Mouse (Mus musculus) MEL (cell line): ENCODE results near the gene Bnip2. TPM values are rescaled to one million over a fixed set of nuclear protein-coding genes. Genes with fewer than 3 reads are reported as not detected.

Experiments used
- DNase-seq: peaks from one replicate; pipeline ENCODE4 v3.0.0; 2011; ENCODE audit warnings: low read depth, low spot score
- H3K27ac ChIP-seq: 2 replicates; pipeline ENCODE4 v1.5.1; 2012; ENCODE audit warnings: low read depth, mild to moderate bottlenecking, control low read depth, low read length, moderate library complexity; ENCODE audit not compliant: control insufficient read depth
- H3K27me3 ChIP-seq, 2 experiments: fragments of 150-350 bp in 1 of 2; sonication (generic) in 1 of 2; 2 replicates each; pipeline ENCODE4 v1.6.1; 2012; ENCODE audit warnings: low read length in 2 of 2, mild to moderate bottlenecking in 2 of 2, improper control_type of control experiment in 1 of 2, moderate library complexity in 1 of 2; ENCODE audit not compliant: insufficient read depth in 2 of 2, control insufficient read depth in 1 of 2
- H3K36me3 ChIP-seq, 2 experiments: 2 replicates each; pipeline ENCODE4 v1.6.1; 2012 to 2014; ENCODE audit warnings: low read length in 2 of 2, improper control_type of control experiment in 1 of 2, inconsistent platforms in 1 of 2, mild to moderate bottlenecking in 1 of 2; ENCODE audit not compliant: insufficient read depth in 2 of 2, control insufficient read depth in 1 of 2
- H3K4me1 ChIP-seq, 2 experiments: fragments of 150-350 bp in 1 of 2; sonication (generic) in 1 of 2; 2 replicates each; pipeline ENCODE4 v1.6.1; 2012; ENCODE audit warnings: low read length in 2 of 2, improper control_type of control experiment in 1 of 2, mild to moderate bottlenecking in 1 of 2; ENCODE audit not compliant: insufficient read depth in 2 of 2, control insufficient read depth in 1 of 2
- H3K4me3 ChIP-seq, 2 experiments: fragments of 150-350 bp in 1 of 2; sonication (generic) in 1 of 2; 2 replicates each; pipeline ENCODE4 v1.5.1; 2012; ENCODE audit warnings: low read depth in 2 of 2, low read length in 2 of 2, mild to moderate bottlenecking in 2 of 2, moderate library complexity in 2 of 2, control low read depth in 1 of 2, improper control_type of control experiment in 1 of 2; ENCODE audit not compliant: control insufficient read depth in 1 of 2, insufficient read depth in 1 of 2
- H3K79me2 ChIP-seq: 2 replicates; pipeline ENCODE4 v1.6.1; 2012; ENCODE audit warnings: mild to moderate bottlenecking, low read length, moderate library complexity; ENCODE audit not compliant: control insufficient read depth, poor library complexity, insufficient read depth
- H3K9ac ChIP-seq: 2 replicates; pipeline ENCODE4 v1.6.1; 2012; ENCODE audit warnings: low read depth, mild to moderate bottlenecking, control low read depth, low read length, moderate library complexity; ENCODE audit not compliant: control insufficient read depth, poor library complexity, severe bottlenecking
- H3K9me3 ChIP-seq: fragments of 150-350 bp; sonication (generic); replicated peaks from 2 replicates; pipeline ENCODE4 v1.6.1; 2012; ENCODE audit warnings: mild to moderate bottlenecking, low read length, improper control_type of control experiment, moderate library complexity; ENCODE audit not compliant: insufficient read depth
- CHD1 ChIP-seq: IDR thresholded peaks from 2 replicates; pipeline ENCODE4 v1.6.1; 2012; ENCODE audit warnings: low read depth, mild to moderate bottlenecking, inconsistent platforms, low read length, improper control_type of control experiment
- CHD2 ChIP-seq: IDR thresholded peaks from 2 replicates; pipeline ENCODE4 v1.6.1; 2011; ENCODE audit warnings: low read length, improper control_type of control experiment
- CTCF ChIP-seq, 3 experiments: IDR thresholded peaks in 2 of 3; conservative IDR thresholded peaks in 1 of 3; 2 replicates each; pipeline ENCODE4 v1.5.1; 2011 to 2012; ENCODE audit warnings: low read length in 3 of 3, low read depth in 2 of 3, mild to moderate bottlenecking in 2 of 3, improper control_type of control experiment in 1 of 3, inconsistent platforms in 1 of 3, mixed read lengths in 1 of 3, moderate library complexity in 1 of 3; ENCODE audit not compliant: control insufficient read depth in 1 of 3, insufficient read depth in 1 of 3, poor library complexity in 1 of 3, severe bottlenecking in 1 of 3
- E2F4 ChIP-seq: IDR thresholded peaks from 2 replicates; pipeline ENCODE4 v1.6.1; 2011; ENCODE audit warnings: low read depth, low read length, improper control_type of control experiment, borderline replicate concordance
- ELF1 ChIP-seq: IDR thresholded peaks from 2 replicates; pipeline ENCODE4 v1.6.1; 2014; ENCODE audit warnings: low read depth, mild to moderate bottlenecking, inconsistent platforms, low read length, improper control_type of control experiment, moderate library complexity
- EP300 ChIP-seq, 2 experiments: IDR thresholded peaks; 2 replicates each; pipeline ENCODE4 v1.6.1; 2011; ENCODE audit warnings: improper control_type of control experiment in 2 of 2, low read length in 2 of 2, low read depth in 1 of 2, mild to moderate bottlenecking in 1 of 2
- HCFC1 ChIP-seq: IDR thresholded peaks from 2 replicates; pipeline ENCODE4 v1.6.1; 2012; ENCODE audit warnings: low read depth, mild to moderate bottlenecking, inconsistent platforms, low read length, improper control_type of control experiment, moderate library complexity
- MAFK ChIP-seq: IDR thresholded peaks from 2 replicates; pipeline ENCODE4 v1.6.1; 2011; ENCODE audit warnings: low read depth, mild to moderate bottlenecking, low read length, improper control_type of control experiment, borderline replicate concordance
- MAZ ChIP-seq: IDR thresholded peaks from 2 replicates; pipeline ENCODE4 v1.6.1; 2012; ENCODE audit warnings: low read depth, mild to moderate bottlenecking, inconsistent platforms, low read length, improper control_type of control experiment
- MEF2A ChIP-seq: IDR thresholded peaks from 2 replicates; pipeline ENCODE4 v1.6.1; 2014; ENCODE audit warnings: low read depth, mild to moderate bottlenecking, inconsistent platforms, low read length, improper control_type of control experiment; ENCODE audit not compliant: poor library complexity, insufficient replicate concordance, severe bottlenecking; ENCODE audit errors: extremely low read depth
- MYC ChIP-seq: IDR thresholded peaks from 2 replicates; pipeline ENCODE4 v1.6.1; 2011; ENCODE audit warnings: low read depth, mild to moderate bottlenecking, low read length, improper control_type of control experiment, moderate library complexity
- NELFE ChIP-seq: IDR thresholded peaks from 2 replicates; pipeline ENCODE4 v1.6.1; 2011; ENCODE audit warnings: low read depth, low read length, improper control_type of control experiment
- NRF1 ChIP-seq: IDR thresholded peaks from 2 replicates; pipeline ENCODE4 v1.6.1; 2014; ENCODE audit warnings: low read depth, mild to moderate bottlenecking, inconsistent platforms, low read length, improper control_type of control experiment, moderate library complexity; ENCODE audit not compliant: poor library complexity, insufficient read depth, severe bottlenecking
- POLR2AphosphoS2 ChIP-seq: IDR thresholded peaks from 2 replicates; pipeline ENCODE4 v1.6.1; 2011; ENCODE audit warnings: low read length, improper control_type of control experiment
- POLR2AphosphoS5 ChIP-seq: IDR thresholded peaks from 2 replicates; pipeline ENCODE4 v1.6.1; 2012; ENCODE audit warnings: low read depth, borderline replicate concordance, mild to moderate bottlenecking, inconsistent platforms, low read length, moderate library complexity, mixed read lengths
- SMC3 ChIP-seq: IDR thresholded peaks from 2 replicates; pipeline ENCODE4 v1.6.1; 2011; ENCODE audit warnings: low read depth, low read length, improper control_type of control experiment
- TAL1 ChIP-seq: IDR thresholded peaks from 2 replicates; pipeline ENCODE4 v1.6.1; 2012; ENCODE audit warnings: mild to moderate bottlenecking, inconsistent platforms, low read length, moderate library complexity, mixed read lengths
- TBP ChIP-seq: IDR thresholded peaks from 2 replicates; pipeline ENCODE4 v1.8.0; 2011; ENCODE audit warnings: low read depth, low read length, improper control_type of control experiment
- TCF12 ChIP-seq: IDR thresholded peaks from 2 replicates; pipeline ENCODE4 v1.6.1; 2014; ENCODE audit warnings: low read depth, mild to moderate bottlenecking, inconsistent platforms, low read length, improper control_type of control experiment, moderate library complexity
- UBTF ChIP-seq: IDR thresholded peaks from 2 replicates; pipeline ENCODE4 v1.6.1; 2012; ENCODE audit warnings: low read depth, mild to moderate bottlenecking, inconsistent platforms, low read length, improper control_type of control experiment, moderate library complexity, borderline replicate concordance; ENCODE audit not compliant: insufficient read depth
- USF2 ChIP-seq, 2 experiments: IDR thresholded peaks; 2 replicates each; pipeline ENCODE4 v1.6.1; 2011 to 2012; ENCODE audit warnings: improper control_type of control experiment in 2 of 2, low read length in 2 of 2, borderline replicate concordance in 1 of 2, inconsistent platforms in 1 of 2, low read depth in 1 of 2, mild to moderate bottlenecking in 1 of 2; ENCODE audit not compliant: insufficient read depth in 1 of 2
- ZNF384 ChIP-seq: IDR thresholded peaks from 2 replicates; pipeline ENCODE4 v1.6.1; 2012; ENCODE audit warnings: low read depth, mild to moderate bottlenecking, inconsistent platforms, low read length, improper control_type of control experiment
- polyA plus RNA-seq, 2 experiments: library from polyadenylated mRNA; stranded (reverse) in 1 of 2; unstranded in 1 of 2; fragments of >175 nt in 1 of 2; fragments of >200 nt in 1 of 2; gene quantifications; 2 replicates each; pipeline versions ENCODE4 v1.2.1 to v1.2.4; 2012; ENCODE audit warnings: low replicate concordance in 2 of 2, low read depth in 1 of 2; ENCODE audit not compliant: insufficient read length in 2 of 2, insufficient read depth in 1 of 2, missing spikeins in 1 of 2
- total RNA-seq: library from RNA; depleted of rRNA; stranded (reverse); fragments of 300-350 nt; gene quantifications from 2 replicates; pipeline ENCODE4 v1.2.3, GENCODE M21; 2012

Gene Bnip2
- total and polyA plus RNA-seq, 3 experiments, result 49.7 to 57.2 TPM; not detected in 1

DNA sequence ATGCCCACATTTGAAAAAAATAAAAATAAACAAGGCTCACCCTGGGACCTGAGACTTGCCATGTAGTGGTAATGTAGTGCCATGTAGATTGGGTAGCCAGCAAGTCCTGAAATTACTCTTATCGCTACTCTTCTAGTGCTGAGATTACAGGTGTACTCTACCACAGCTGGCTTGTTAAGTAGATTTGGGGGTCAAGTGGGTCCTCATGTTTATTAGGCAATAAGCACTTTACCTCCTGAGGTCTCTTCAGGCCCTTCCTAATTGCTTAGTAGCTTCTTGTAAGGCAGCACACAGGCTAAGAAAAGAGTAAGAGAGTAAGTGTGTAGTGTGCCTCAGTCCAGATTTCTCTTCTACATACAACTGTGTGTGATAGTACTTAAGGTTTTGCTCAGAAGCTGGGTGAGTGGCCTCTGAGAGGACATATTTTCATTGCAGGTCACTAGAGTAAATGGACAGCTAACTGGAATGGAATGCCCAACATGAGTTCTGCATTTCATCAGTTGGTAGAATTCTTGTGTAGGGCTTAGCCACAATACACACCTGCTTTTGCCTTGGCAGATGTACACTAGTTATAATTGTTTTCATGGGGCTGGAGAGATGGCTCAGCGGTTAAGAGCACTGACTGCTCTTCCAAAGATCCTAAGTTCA lies 36.2 kb downstream of the Bnip2 start:
- Histone ChIP-seq H3K9me3 (no peaks in the 10 kb centered on the region), H3K27ac (no peak overlapping the region), H3K4me3 (no peak overlapping the region), H3K27me3 (no peaks in the 10 kb centered on the region), H3K4me1 (peaks cover 6 to 8% of the 10 kb centered on the region in 2 experiments; a peak in 3 of 4 replicates), H3K36me3 (peaks cover 2 to 20% of the 10 kb centered on the region in 2 experiments), H3K79me2 (no peaks in the 10 kb centered on the region), H3K9ac (no peak overlapping the region)
- no peak for TF ChIP-seq POLR2AphosphoS2
- TF ChIP-seq TCF12, result no peak
- no peak for TF ChIP-seq MAFK
- TF ChIP-seq TAL1, result no peak
- no peak for TF ChIP-seq MEF2A
- no peak for TF ChIP-seq CHD1
- no peak for TF ChIP-seq MYC
- TF ChIP-seq SMC3, result no peak
- TF ChIP-seq NRF1, result no peak
- no peak for TF ChIP-seq EP300 (IDR thresholded peaks at IDR 0.05; ENCODE audit: low read depth in 1 of 2, low read length in 2 of 2)
- TF ChIP-seq POLR2AphosphoS5, result no peak
- no peak for TF ChIP-seq TBP
- no peak for TF ChIP-seq ZNF384
- DNase-seq, result no peak

GRCm38 (mm10) chr9:70032167-70032566 lies 42.9 kb downstream of the Bnip2 start:
- TF ChIP-seq MYC (no peak), ZNF384 (peak; percentile 41; the same call in 1 of the 2 replicates)
- TF ChIP-seq, all 39 proteins: peak for 1
- Histone ChIP-seq H3K27me3 (peaks cover 0 to 1% of the 10 kb centered on the region in 2 experiments; a peak in 2 of 4 replicates), H3K9ac (no peak overlapping the region), H3K4me3 (no peak overlapping the region), H3K36me3 (no peaks in the 10 kb centered on the region), H3K27ac (no peak overlapping the region), H3K9me3 (no peaks in the 10 kb centered on the region), H3K79me2 (no peaks in the 10 kb centered on the region), H3K4me1 (no peaks in the 10 kb centered on the region)
- DNase-seq, result no peak

DNA sequence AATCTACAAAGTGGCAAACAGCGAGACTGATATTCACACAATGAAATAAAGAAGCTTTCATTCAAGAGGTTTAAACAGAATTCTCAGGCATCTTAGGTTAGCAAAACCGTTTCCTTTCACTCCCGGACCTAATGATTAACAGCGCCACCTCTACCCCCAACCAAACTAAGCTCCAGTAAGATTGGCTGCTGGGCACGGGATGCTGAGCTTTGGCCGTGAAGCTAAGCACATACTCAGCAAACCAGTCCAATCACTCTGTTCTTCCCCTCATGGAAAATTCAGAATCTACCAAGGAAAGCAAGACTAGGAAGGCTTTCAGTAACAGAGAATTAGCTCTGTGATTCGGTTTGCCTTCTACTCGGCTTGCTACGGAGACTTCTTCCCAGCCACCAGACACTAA lies 43.8 kb downstream of the Bnip2 start:
- Histone ChIP-seq H3K79me2 (no peaks in the 10 kb centered on the region), H3K9ac (no peak overlapping the region), H3K27me3 (peaks cover 0 to 1% of the 10 kb centered on the region in 2 experiments; a peak in 3 of 4 replicates), H3K36me3 (no peaks in the 10 kb centered on the region), H3K9me3 (no peaks in the 10 kb centered on the region), H3K4me3 (no peak overlapping the region), H3K4me1 (no peaks in the 10 kb centered on the region), H3K27ac (no peak overlapping the region)
- DNase-seq, result no peak
- no peak for TF ChIP-seq EP300 (IDR thresholded peaks at IDR 0.05; ENCODE audit: low read depth in 1 of 2, low read length in 2 of 2)
- no peak for TF ChIP-seq CHD2
- TF ChIP-seq ZNF384, result no peak
- TF ChIP-seq USF2 (IDR thresholded peaks at IDR 0.05; ENCODE audit: borderline replicate concordance in 1 of 2, insufficient read depth in 1 of 2, low read depth in 1 of 2, low read length in 2 of 2), result no peak
- TF ChIP-seq SMC3, result no peak
- no peak for TF ChIP-seq UBTF
- TF ChIP-seq NELFE, result no peak
- no peak for TF ChIP-seq POLR2AphosphoS2
- TF ChIP-seq NRF1, result no peak
- no peak for TF ChIP-seq CTCF (IDR thresholded peaks at IDR 0.05 in 2 of 3, conservative IDR thresholded peaks at IDR 0.05 in 1 of 3; ENCODE audit: control insufficient read depth in 1 of 3, insufficient read depth in 1 of 3, low read depth in 2 of 3, low read length in 3 of 3, poor library complexity in 1 of 3, severe bottlenecking in 1 of 3)
- no peak for TF ChIP-seq HCFC1
- TF ChIP-seq MAFK, result no peak
- TF ChIP-seq MAZ, result no peak
- no peak for TF ChIP-seq TCF12
- no peak for TF ChIP-seq TAL1
- TF ChIP-seq E2F4, result no peak
- TF ChIP-seq ELF1, result no peak
- no peak for TF ChIP-seq TBP
